Mouse (Mus musculus): Measurements from ENCODE around the gene Stra6l. TPM values are rescaled to one million over a fixed set of nuclear protein-coding genes. Genes with fewer than 3 reads are reported as not detected.

Stra6l gene
- not detected for total RNA-seq (2021)

DNA sequence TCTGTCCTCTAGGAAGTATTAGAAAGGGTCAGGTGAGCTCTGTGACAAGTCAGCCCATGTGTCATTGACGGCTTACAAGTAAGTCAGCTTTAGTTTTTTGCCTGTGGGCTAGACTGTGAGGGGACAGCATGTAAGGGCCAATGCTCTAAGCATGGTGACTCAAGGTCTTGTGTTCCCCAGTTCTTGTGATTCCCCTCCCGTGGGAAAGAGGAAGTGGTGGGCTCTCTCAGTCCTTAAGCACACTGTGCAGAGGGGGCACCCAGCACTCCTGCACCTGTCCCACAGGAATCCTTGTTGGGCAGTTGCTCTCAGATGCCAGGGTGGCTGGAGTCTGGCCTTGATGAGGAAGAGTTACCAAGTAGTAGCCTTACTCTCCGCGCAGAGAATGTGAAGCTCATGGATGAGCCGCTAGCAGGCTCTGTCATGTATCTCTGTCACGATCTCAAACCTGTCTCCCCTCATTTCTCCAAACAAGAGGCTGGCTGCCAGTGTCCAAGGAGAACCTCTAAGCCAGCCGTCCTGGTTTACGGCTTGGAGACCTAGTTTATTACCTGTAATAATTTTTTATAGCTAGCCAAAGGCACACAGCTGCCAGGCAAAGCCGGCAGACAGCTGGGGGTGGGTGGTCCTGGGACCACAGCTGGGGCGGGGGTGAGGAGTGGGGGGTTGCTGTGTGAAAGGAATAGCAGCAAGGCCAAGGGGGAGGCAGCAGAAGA, at the start of gene Stra6l:
Gene Stra6l, plus strand, starts transcription at position 556 of the 716 bp plus-strand sequence.
- intact Hi-C loops (cut with DNase I), result no loop called here

GRCm38 (mm10) chr4:45798964-45799363, 49.5 kb upstream of the Stra6l start, which contains the start of gene Aldh1b1:
TSS of gene Aldh1b1 (plus strand) at chr4:45799022.
- intact Hi-C loops (cut with DNase I), result no loop called here

More for the DNA sequence above, at the start of gene Stra6l:
- DNase-seq (ENCODE audit: low spot score), result no peak

DNA sequence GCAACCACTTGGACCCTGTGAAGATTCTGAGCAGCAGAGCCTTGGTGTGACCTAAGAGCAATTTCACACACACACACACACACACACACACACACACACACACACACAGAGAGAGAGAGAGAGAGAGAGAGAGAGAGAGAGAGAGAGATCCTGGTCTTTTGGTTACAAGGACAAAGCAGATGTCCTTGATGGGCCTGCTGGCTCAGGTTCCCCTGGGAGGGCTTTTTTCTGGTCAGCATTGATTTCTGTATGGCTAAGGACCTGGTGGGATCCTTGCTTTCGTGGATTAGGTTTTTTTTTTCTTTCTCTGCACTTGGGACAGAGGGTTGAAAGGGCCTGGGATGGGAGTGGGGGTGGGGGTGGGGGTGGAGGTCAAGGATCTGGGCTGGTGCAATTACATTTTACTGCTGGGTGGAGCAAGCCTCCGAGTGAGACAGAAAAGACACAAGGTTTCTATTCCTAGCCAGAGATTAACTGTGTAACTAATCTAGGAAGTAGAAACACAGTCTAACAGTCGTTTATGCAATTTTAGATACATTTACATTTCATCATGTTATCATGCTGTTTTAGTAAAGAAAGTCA, 48.4 kb upstream of the Stra6l start:
- intact Hi-C loops (cut with DNase I), result no loop called here
- no peak for DNase-seq (ENCODE audit: low spot score)

More at GRCm38 (mm10) chr4:45798964-45799363, 49.5 kb upstream of the Stra6l start, which contains the start of gene Aldh1b1:
- peak; percentile 48 for DNase-seq (ENCODE audit: low spot score)

DNA sequence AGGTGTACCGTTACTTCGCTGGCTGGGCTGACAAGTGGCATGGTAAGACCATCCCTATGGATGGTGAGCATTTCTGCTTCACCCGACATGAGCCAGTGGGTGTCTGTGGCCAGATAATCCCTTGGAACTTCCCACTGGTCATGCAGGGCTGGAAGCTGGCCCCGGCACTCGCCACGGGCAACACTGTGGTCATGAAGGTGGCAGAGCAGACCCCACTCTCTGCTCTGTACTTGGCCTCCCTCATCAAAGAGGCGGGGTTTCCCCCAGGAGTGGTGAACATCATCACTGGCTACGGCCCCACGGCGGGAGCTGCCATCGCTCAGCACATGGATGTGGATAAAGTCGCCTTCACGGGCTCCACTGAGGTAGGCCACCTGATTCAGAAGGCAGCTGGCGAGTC, 45.6 kb upstream of the Stra6l start:
- DNase-seq (ENCODE audit: low spot score), result no peak
- intact Hi-C loops (cut with DNase I), result no loop called here

GRCm38 (mm10) chr4:45808034-45808433, 40.4 kb upstream of the Stra6l start:
- intact Hi-C loops (cut with DNase I), result no loop called here
- no peak for DNase-seq (ENCODE audit: low spot score)

GRCm38 (mm10) chr4:45811250-45811649, 37.2 kb upstream of the Stra6l start:
- DNase-seq (ENCODE audit: low spot score), result no peak

DNA sequence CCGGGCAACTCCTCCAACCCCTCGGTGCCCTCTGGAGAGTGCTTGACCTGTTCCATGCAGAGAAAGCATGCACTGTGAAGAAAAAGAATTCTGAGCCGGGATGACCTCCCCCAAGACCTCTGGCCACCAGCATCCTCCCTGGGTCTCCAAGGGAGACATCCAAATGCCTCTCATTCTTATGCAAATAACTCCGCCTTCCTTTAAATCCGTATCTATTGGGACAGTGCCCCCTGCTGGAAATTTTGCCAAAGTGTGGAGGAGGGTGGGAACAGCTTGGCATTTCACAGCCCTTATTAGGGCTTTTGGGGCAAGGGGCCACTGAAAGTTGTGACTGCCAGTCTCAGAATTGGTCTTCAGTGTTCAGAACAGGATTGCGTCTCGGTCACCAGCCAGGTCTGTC, 32.9 kb upstream of the Stra6l start:
- intact Hi-C loops (cut with DNase I), result no loop called here
- DNase-seq (ENCODE audit: low spot score), result no peak

More at GRCm38 (mm10) chr4:45811250-45811649, 37.2 kb upstream of the Stra6l start:
- intact Hi-C loops (cut with DNase I), result no loop called here

- intact Hi-C loops (cut with DNase I), result no loop called here
Observed at GRCm38 (mm10) chr4:45818814-45819207, 29.7 kb upstream of the Stra6l start.

DNA sequence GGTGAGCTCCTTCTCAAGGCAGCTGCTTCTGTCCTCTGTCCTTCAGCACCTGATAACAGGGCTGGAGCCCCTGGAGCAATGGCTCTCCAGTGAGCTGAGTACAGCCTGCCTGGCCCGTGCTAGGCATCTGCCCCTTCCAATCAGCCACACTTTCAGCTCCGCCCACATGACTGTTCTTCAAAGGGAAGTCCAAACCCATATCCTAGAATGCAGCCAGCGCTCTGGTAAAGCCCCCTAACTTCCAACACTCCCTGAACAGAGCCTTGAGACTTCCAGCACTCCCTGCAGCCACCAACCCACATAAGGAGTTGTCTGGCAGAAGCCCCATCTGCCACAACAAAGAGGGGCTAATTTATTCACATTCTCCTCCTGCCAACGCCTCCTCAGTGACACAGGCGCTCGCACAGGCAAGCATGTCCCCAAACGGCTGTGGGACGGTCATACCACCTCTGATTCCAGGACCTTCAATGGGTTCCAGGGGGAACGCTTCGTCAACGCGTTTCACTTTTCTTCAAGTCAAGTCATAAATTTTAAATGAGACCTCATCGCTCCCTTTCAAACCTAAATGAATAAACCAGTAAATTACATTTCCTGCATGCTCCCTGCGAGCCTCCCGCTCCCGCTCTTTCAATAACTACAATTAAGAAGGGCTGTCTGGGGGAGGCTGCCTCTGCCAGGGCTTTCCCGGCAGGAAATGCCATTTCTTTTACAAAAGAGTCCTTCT, 29.1 kb upstream of the Stra6l start:
- DNase-seq (ENCODE audit: low spot score), result no peak
- intact Hi-C loops (cut with DNase I), result no loop called here

More at GRCm38 (mm10) chr4:45818814-45819207, 29.7 kb upstream of the Stra6l start:
- no peak for DNase-seq (ENCODE audit: low spot score)

DNA sequence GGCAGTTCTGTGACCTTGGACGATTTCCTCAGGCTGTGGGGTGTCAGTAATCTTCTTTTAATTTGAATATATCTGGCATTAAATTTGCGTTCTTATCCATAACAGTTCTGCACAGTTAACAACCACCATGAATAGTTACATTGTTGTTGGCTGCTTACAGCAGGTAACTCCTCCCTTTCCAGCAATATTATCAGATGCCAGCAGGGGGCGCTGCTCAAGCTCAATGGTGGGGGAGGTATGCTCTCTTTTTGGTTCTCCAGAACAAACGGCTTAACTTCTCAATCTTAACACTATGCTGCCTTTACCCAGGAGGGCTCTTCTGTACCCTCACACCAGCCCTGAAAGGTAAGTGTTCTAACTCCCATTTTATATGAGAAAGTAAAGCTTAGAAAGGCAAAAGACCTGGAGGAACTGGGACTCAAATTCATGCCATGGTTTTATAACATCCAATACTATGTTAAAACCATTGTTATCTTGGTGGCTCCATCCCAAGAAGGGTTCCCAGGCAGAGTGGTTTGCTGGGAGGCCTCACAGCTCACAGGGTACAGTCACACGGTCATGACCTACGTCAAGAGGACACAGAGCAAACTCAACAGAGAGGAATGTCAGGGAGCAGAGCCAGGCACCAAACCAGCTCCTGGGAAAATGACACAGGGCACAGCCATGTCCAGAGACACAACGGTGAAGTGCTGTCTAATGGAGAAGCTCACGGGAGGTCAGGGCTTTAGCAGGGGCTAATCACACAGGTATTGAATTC, 28.2 kb upstream of the Stra6l start:
- intact Hi-C loops (cut with DNase I), result no loop called here
- DNase-seq (ENCODE audit: low spot score), result no peak

GRCm38 (mm10) chr4:45821995-45822394, 26.5 kb upstream of the Stra6l start:
- no peak for DNase-seq (ENCODE audit: low spot score)
- intact Hi-C loops (cut with DNase I), result no loop called here

GRCm38 (mm10) chr4:45822781-45823575, 25.5 kb upstream of the Stra6l start:
- no peak for DNase-seq (ENCODE audit: low spot score)
- intact Hi-C loops (cut with DNase I), result no loop called here

DNA sequence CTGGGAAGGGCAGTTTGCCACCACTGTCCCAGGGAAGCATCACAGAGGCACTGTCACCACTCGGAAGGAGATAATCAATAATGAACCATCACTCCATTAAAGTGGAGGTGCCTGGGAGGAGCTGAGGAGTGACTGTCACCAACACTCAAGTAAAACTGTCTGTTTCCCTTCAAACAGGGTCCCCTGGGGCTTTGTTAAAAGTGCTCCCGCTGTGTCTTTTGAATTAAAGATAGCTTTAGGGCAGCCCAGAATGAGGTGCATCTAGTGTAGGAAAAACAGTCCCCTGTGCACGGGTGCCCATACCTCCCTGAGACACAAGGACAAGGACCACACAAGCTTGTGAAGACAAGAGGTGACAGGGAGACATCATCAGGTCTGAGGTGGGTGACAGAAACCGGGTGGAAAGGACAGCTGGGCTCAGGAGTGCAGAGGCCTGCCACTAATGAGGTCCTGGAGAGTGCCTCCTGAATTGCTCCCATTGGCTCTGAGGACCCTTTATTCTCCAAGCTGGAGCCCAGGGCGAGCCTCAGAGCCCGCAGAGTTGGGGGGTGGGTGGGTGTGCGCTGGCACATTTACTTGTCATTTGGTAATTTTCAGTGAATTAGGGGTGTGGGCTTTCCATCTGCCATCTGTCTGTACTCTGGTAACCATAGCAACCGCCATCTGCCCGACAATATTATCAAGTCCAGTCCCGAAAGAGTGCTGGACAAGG, 24.3 kb upstream of the Stra6l start:
- intact Hi-C loops (cut with DNase I), result no loop called here
- no peak for DNase-seq (ENCODE audit: low spot score)

- intact Hi-C loops (cut with DNase I), result no loop called here
- no peak for DNase-seq (ENCODE audit: low spot score)
Observed at GRCm38 (mm10) chr4:45824761-45825556, 23.5 kb upstream of the Stra6l start.

DNA sequence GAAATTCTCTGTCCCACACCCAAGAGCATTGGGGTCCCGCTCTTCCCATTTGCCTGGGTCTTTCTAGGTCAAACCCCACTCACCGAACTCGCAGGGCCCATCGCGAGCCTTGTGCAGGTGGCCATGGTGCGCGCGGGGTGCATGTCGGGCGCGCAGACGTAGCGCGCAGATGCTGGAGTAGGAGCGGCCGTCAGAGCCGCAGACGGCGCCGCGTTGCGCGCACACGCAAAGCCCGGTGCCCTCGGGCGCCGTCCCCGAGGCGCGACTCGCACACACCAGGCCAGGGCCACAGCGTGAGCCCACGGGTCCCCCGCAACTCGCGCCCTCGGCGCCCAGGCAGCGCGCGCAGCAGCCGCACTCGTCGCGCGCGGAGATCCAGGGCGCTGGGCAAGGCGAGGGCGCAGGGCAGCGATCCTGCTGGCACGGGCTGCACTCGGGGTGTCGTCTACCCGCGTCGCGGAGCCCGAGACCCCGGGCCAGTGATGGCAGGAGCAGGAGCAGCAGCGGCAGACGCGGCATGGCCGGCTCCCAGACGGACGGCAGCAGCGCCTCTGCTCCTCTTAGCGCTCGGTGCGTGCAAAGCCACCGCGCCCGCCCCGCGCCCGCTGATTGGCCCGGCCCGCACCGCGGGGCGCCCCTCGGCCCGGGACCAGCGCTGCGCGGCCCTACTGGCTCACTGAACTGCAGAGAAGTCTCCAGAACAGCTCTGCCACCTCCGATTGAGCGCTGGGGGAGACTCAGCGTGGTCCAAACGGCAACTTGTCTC, 22.0 kb upstream of the Stra6l start, which contains the start of gene Igfbpl1:
Gene Igfbpl1, minus strand, starts transcription at position 649 of the 766 bp plus-strand sequence.
- intact Hi-C loops (cut with DNase I), result no loop called here
- no peak for DNase-seq (ENCODE audit: low spot score)

DNA sequence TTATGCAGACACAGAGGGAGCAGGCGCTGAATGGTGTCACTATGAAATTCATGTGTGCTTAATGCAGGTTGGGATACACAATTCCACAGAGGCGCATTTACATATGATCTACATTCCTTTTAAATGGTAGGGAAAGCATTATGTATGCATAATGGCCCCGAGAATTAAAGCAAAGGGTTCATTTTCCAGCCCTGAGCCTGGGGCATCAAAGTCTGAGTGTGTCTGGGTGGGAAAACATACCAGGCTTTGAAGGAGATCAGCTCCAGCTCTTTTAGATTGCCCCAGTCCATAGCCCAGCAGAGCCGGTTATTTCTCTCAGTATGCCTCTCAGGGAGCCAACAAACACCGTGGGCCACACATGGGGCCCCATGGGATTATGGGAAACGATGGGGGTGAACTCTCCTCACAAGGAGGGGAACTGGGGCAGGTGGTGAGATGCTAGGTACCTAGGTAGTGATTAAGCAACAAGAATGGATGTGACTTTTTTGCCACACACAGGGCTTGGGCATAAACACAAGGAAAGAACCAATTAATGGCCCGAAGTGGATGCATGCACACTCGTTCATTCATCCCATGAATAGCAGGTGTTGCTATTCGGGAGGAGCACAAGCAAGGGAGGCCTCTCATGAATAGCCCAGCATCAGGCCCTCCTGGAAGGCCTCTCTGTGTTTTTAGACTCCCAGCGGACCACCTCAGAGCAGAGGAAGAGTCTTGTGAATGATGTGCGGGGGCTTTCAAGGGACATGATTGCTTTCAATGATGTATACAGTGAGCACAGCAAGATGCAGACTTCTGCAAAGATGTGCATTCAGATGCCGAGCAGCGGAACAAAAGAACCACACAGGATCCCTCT, 18.3 kb upstream of the Stra6l start:
- intact Hi-C loops (cut with DNase I), result no loop called here
- DNase-seq (ENCODE audit: low spot score), result no peak

All from heart, postnatal 25 days (tissue).